Mouse (Mus musculus): ENCODE data around the gene Ppp1r9a. TPM values are rescaled to one million over a fixed set of nuclear protein-coding genes. Genes with fewer than 3 reads are reported as not detected.

The Ppp1r9a gene
- polyA plus RNA-seq, 1 experiment = 0.13 TPM

- Histone ChIP-seq H3ac (ENCODE audit: control insufficient read depth, insufficient read length) (no peak overlapping the region), H3K36me3 (ENCODE audit: control insufficient read depth, insufficient read depth) (no peaks in the 10 kb centered on the region), H3K27me3 (ENCODE audit: control insufficient read depth, insufficient read depth, insufficient read length) (no peaks in the 10 kb centered on the region), H3K4me2 (ENCODE audit: low read depth) (no peak overlapping the region), H3K79me2 (ENCODE audit: control insufficient read depth, insufficient read depth) (no peaks in the 10 kb centered on the region), H3K4me3 (no peak overlapping the region)
- TF ChIP-seq REST (IDR thresholded peaks at IDR 0.05; ENCODE audit: insufficient read depth, insufficient read length) (no peak), CEBPB (IDR thresholded peaks at IDR 0.05; ENCODE audit: insufficient read depth, poor library complexity, severe bottlenecking) (no peak), TCF3 (IDR thresholded peaks at IDR 0.05; ENCODE audit: insufficient read length, low read depth) (no peak), MYOD1 (IDR thresholded peaks at IDR 0.05; ENCODE audit: control insufficient read depth in 1 of 3, insufficient read length in 2 of 3, low read depth in 2 of 3) (no peak), MYOG (IDR thresholded peaks at IDR 0.05; ENCODE audit: control insufficient read depth in 1 of 3, insufficient read depth in 1 of 3, insufficient read length in 2 of 3, low read depth in 2 of 3) (no peak), TCF12 (IDR thresholded peaks at IDR 0.05; ENCODE audit: insufficient read depth, poor library complexity, severe bottlenecking) (no peak), SRF (IDR thresholded peaks at IDR 0.05; ENCODE audit: control insufficient read depth, insufficient read length, low read depth) (no peak), MAX (IDR thresholded peaks at IDR 0.05; ENCODE audit: low read depth) (no peak)
Measured at GRCm38 (mm10) chr6:5177967-5178891, 275.5 kb downstream of the Ppp1r9a start.

DNA sequence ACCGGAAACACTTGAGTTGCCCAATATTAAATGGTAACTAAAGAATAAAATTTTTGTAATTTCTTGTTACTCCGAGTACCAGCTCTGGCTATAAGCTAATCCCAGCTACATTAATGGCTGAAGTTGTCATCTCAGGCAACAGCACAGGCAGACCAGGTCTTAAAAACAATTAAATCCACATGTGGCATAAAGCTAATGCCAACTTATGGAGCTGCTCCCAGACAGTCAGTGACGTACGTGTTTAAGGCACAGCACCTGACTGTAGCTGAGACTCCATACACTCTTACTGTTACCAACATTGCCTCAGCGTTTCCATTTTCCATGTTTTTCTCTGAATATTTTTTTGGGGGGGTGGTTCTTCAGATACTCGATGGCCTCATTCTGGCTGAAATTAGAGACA, 276.5 kb downstream of the Ppp1r9a start:
- Histone ChIP-seq H3K36me3 (ENCODE audit: control insufficient read depth, insufficient read depth) (no peaks in the 10 kb centered on the region), H3ac (ENCODE audit: control insufficient read depth, insufficient read length) (no peak overlapping the region), H3K27me3 (ENCODE audit: control insufficient read depth, insufficient read depth, insufficient read length) (no peaks in the 10 kb centered on the region), H3K4me3 (no peak overlapping the region), H3K4me2 (ENCODE audit: low read depth) (no peak overlapping the region), H3K79me2 (ENCODE audit: control insufficient read depth, insufficient read depth) (no peaks in the 10 kb centered on the region)
- TF ChIP-seq POLR2AphosphoS2 (IDR thresholded peaks at IDR 0.05; ENCODE audit: insufficient read length, low read depth) (no peak), MYOG (IDR thresholded peaks at IDR 0.05; ENCODE audit: control insufficient read depth in 1 of 3, insufficient read depth in 1 of 3, insufficient read length in 2 of 3, low read depth in 2 of 3) (no peak), E2F4 (IDR thresholded peaks at IDR 0.05; ENCODE audit: insufficient read depth) (no peak), SRF (IDR thresholded peaks at IDR 0.05; ENCODE audit: control insufficient read depth, insufficient read length, low read depth) (no peak), MAX (IDR thresholded peaks at IDR 0.05; ENCODE audit: low read depth) (no peak), TCF3 (IDR thresholded peaks at IDR 0.05; ENCODE audit: insufficient read length, low read depth) (no peak), TCF12 (IDR thresholded peaks at IDR 0.05; ENCODE audit: insufficient read depth, poor library complexity, severe bottlenecking) (no peak), REST (IDR thresholded peaks at IDR 0.05; ENCODE audit: insufficient read depth, insufficient read length) (no peak), POLR2A (IDR thresholded peaks at IDR 0.05; ENCODE audit: insufficient read length, low read depth) (no peak)

DNA sequence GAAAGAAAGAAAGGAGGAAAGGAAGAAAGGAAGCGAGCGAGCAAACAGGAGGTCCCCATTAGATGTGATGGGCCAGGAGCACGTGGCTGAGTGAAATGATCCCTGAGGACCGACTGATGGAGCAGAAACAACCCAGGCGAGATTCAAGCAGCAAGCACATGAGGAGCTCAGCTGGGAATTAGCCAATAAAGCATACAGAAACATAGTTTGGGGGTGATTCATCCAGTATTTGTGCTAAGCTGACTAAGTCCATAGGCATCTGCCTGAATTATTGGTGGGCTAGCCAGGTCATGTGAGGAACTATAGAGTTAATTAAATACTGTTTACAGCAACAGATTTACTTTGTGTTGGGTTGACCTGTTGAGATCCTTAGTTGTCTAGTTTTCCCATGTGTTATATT, 277.9 kb downstream of the Ppp1r9a start:
- TF ChIP-seq USF1 (IDR thresholded peaks at IDR 0.05; ENCODE audit: low read depth) (peak; percentile 19), POLR2A (IDR thresholded peaks at IDR 0.05; ENCODE audit: insufficient read length, low read depth) (no peak)
- Histone ChIP-seq H3K27me3 (ENCODE audit: control insufficient read depth, insufficient read depth, insufficient read length) (no peaks in the 10 kb centered on the region), H3K4me2 (ENCODE audit: low read depth) (no peak overlapping the region), H3K79me2 (ENCODE audit: control insufficient read depth, insufficient read depth) (no peaks in the 10 kb centered on the region), H3K4me3 (no peak overlapping the region), H3K36me3 (ENCODE audit: control insufficient read depth, insufficient read depth) (no peaks in the 10 kb centered on the region), H3ac (ENCODE audit: control insufficient read depth, insufficient read length) (no peak overlapping the region)

GRCm38 (mm10) chr6:5186229-5186950, 283.7 kb downstream of the Ppp1r9a start:
- Histone ChIP-seq H3K4me2 (ENCODE audit: low read depth) (no peak overlapping the region), H3K27me3 (ENCODE audit: control insufficient read depth, insufficient read depth, insufficient read length) (no peaks in the 10 kb centered on the region), H3ac (ENCODE audit: control insufficient read depth, insufficient read length) (no peak overlapping the region), H3K79me2 (ENCODE audit: control insufficient read depth, insufficient read depth) (no peaks in the 10 kb centered on the region), H3K4me3 (no peak overlapping the region), H3K36me3 (ENCODE audit: control insufficient read depth, insufficient read depth) (no peaks in the 10 kb centered on the region)
- TF ChIP-seq CEBPB (IDR thresholded peaks at IDR 0.05; ENCODE audit: insufficient read depth, poor library complexity, severe bottlenecking) = no peak
- no peak for TF ChIP-seq USF1 (IDR thresholded peaks at IDR 0.05; ENCODE audit: low read depth)
- no peak for TF ChIP-seq E2F4 (IDR thresholded peaks at IDR 0.05; ENCODE audit: insufficient read depth)
- no peak for TF ChIP-seq MAX (IDR thresholded peaks at IDR 0.05; ENCODE audit: low read depth)
- no peak for TF ChIP-seq REST (IDR thresholded peaks at IDR 0.05; ENCODE audit: insufficient read depth, insufficient read length)
- no peak for TF ChIP-seq POLR2A (IDR thresholded peaks at IDR 0.05; ENCODE audit: insufficient read length, low read depth)
- TF ChIP-seq MYOD1 (IDR thresholded peaks at IDR 0.05; ENCODE audit: control insufficient read depth in 1 of 3, insufficient read length in 2 of 3, low read depth in 2 of 3) = no peak
- no peak for TF ChIP-seq TCF12 (IDR thresholded peaks at IDR 0.05; ENCODE audit: insufficient read depth, poor library complexity, severe bottlenecking)
- TF ChIP-seq TCF3 (IDR thresholded peaks at IDR 0.05; ENCODE audit: insufficient read length, low read depth) = no peak
- no peak for TF ChIP-seq MYOG (IDR thresholded peaks at IDR 0.05; ENCODE audit: control insufficient read depth in 1 of 3, insufficient read depth in 1 of 3, insufficient read length in 2 of 3, low read depth in 2 of 3)
- no peak for TF ChIP-seq POLR2AphosphoS2 (IDR thresholded peaks at IDR 0.05; ENCODE audit: insufficient read length, low read depth)

DNA sequence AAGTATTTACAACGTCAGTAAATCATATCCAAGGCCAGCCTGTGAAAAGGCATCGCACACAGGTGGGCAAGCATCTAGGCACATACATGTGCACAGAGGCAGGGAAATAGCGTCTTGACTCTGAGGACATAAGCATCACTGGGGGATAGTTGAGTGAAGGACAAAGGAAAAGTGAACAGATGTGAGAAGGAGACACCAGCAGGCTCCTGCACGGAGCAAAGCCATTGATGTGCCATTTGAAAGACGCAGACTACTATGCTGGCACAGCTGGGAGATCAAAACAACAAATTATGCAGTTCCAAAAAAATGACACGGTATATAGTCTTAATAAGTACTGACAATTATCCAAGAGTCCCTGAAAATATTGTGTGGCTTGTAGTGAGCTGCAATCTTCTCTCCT, 284.9 kb downstream of the Ppp1r9a start:
- no peaks in the 10 kb centered on the region for H3K79me2 ChIP-seq (ENCODE audit: control insufficient read depth, insufficient read depth)
- H3K4me2 ChIP-seq (ENCODE audit: low read depth) = no peak overlapping the region
- no peaks in the 10 kb centered on the region for H3K36me3 ChIP-seq (ENCODE audit: control insufficient read depth, insufficient read depth)
- H3K27me3 ChIP-seq (ENCODE audit: control insufficient read depth, insufficient read depth, insufficient read length) = no peaks in the 10 kb centered on the region
- no peak overlapping the region for H3K4me3 ChIP-seq
- TF ChIP-seq POLR2A (IDR thresholded peaks at IDR 0.05; ENCODE audit: insufficient read length, low read depth) (no peak), TCF12 (IDR thresholded peaks at IDR 0.05; ENCODE audit: insufficient read depth, poor library complexity, severe bottlenecking) (no peak), E2F4 (IDR thresholded peaks at IDR 0.05; ENCODE audit: insufficient read depth) (no peak), REST (IDR thresholded peaks at IDR 0.05; ENCODE audit: insufficient read depth, insufficient read length) (no peak), MYOG (IDR thresholded peaks at IDR 0.05; ENCODE audit: control insufficient read depth in 1 of 3, insufficient read depth in 1 of 3, insufficient read length in 2 of 3, low read depth in 2 of 3) (no peak), CEBPB (IDR thresholded peaks at IDR 0.05; ENCODE audit: insufficient read depth, poor library complexity, severe bottlenecking) (no peak), MAX (IDR thresholded peaks at IDR 0.05; ENCODE audit: low read depth) (no peak), SRF (IDR thresholded peaks at IDR 0.05; ENCODE audit: control insufficient read depth, insufficient read length, low read depth) (no peak), USF1 (IDR thresholded peaks at IDR 0.05; ENCODE audit: low read depth) (no peak), TCF3 (IDR thresholded peaks at IDR 0.05; ENCODE audit: insufficient read length, low read depth) (no peak), POLR2AphosphoS2 (IDR thresholded peaks at IDR 0.05; ENCODE audit: insufficient read length, low read depth) (no peak), MYOD1 (IDR thresholded peaks at IDR 0.05; ENCODE audit: control insufficient read depth in 1 of 3, insufficient read length in 2 of 3, low read depth in 2 of 3) (no peak)
- no peak overlapping the region for H3ac ChIP-seq (ENCODE audit: control insufficient read depth, insufficient read length)

Data from myocyte (in vitro differentiated cells).